Mouse (Mus musculus) myocyte (in vitro differentiated cells): Measurements from ENCODE around the gene Col4a4. TPM values are rescaled to one million over a fixed set of nuclear protein-coding genes. Genes with fewer than 3 reads are reported as not detected.

Experiments
- H3K27me3 ChIP-seq: one replicate; pipeline ENCODE4 v1.6.1; 2011; ENCODE audit not compliant: control insufficient read depth, insufficient read depth, insufficient read length
- H3K36me3 ChIP-seq: one replicate; pipeline ENCODE4 v1.6.1; 2011; ENCODE audit not compliant: control insufficient read depth, insufficient read depth
- H3K4me2 ChIP-seq: one replicate; pipeline ENCODE4 v1.6.1; 2011; ENCODE audit warnings: low read depth, control low read depth
- H3K4me3 ChIP-seq: one replicate; pipeline ENCODE4 v1.5.1; 2011; ENCODE audit warnings: mild to moderate bottlenecking, control low read depth, moderate library complexity
- H3K79me2 ChIP-seq: one replicate; pipeline ENCODE4 v1.6.1; 2011; ENCODE audit not compliant: control insufficient read depth, insufficient read depth
- H3ac ChIP-seq: one replicate; pipeline ENCODE4 v1.6.1; 2011; ENCODE audit not compliant: control insufficient read depth, insufficient read length
- CEBPB ChIP-seq: IDR thresholded peaks from 2 replicates; pipeline ENCODE4 v1.6.1; 2011; ENCODE audit warnings: mild to moderate bottlenecking, moderate library complexity; ENCODE audit not compliant: poor library complexity, insufficient read depth, severe bottlenecking
- E2F4 ChIP-seq: IDR thresholded peaks from one replicate; pipeline ENCODE4 v1.6.1; 2011; ENCODE audit warnings: mild to moderate bottlenecking, control low read depth, moderate library complexity; ENCODE audit not compliant: insufficient read depth
- MAX ChIP-seq: IDR thresholded peaks from one replicate; pipeline ENCODE4 v1.6.1; 2011; ENCODE audit warnings: low read depth, mild to moderate bottlenecking, control low read depth
- MYOD1 ChIP-seq, 3 experiments: IDR thresholded peaks; one replicate each; pipeline ENCODE4 v1.6.1; 2011; ENCODE audit warnings: control low read depth in 2 of 3, low read depth in 2 of 3, mild to moderate bottlenecking in 2 of 3, moderate library complexity in 1 of 3; ENCODE audit not compliant: insufficient read length in 2 of 3, control insufficient read depth in 1 of 3
- MYOG ChIP-seq, 3 experiments: IDR thresholded peaks; one replicate each; pipeline ENCODE4 v1.6.1; 2011; ENCODE audit warnings: control low read depth in 2 of 3, low read depth in 2 of 3, mild to moderate bottlenecking in 2 of 3; ENCODE audit not compliant: insufficient read length in 2 of 3, control insufficient read depth in 1 of 3, insufficient read depth in 1 of 3
- POLR2A ChIP-seq: IDR thresholded peaks from one replicate; pipeline ENCODE4 v1.6.1; 2011; ENCODE audit warnings: low read depth, mild to moderate bottlenecking, control low read depth, moderate library complexity; ENCODE audit not compliant: insufficient read length
- POLR2AphosphoS2 ChIP-seq: IDR thresholded peaks from one replicate; pipeline ENCODE4 v1.6.1; 2011; ENCODE audit warnings: low read depth, control low read depth; ENCODE audit not compliant: insufficient read length
- REST ChIP-seq: IDR thresholded peaks from one replicate; pipeline ENCODE4 v1.6.1; 2011; ENCODE audit warnings: mild to moderate bottlenecking, control low read depth, moderate library complexity; ENCODE audit not compliant: insufficient read depth, insufficient read length
- SRF ChIP-seq: IDR thresholded peaks from one replicate; pipeline ENCODE4 v1.6.1; 2011; ENCODE audit warnings: low read depth; ENCODE audit not compliant: control insufficient read depth, insufficient read length
- TCF12 ChIP-seq: IDR thresholded peaks from one replicate; pipeline ENCODE4 v1.6.1; 2011; ENCODE audit warnings: mild to moderate bottlenecking, control low read depth; ENCODE audit not compliant: poor library complexity, insufficient read depth, severe bottlenecking
- TCF3 ChIP-seq: IDR thresholded peaks from one replicate; pipeline ENCODE4 v1.6.1; 2011; ENCODE audit warnings: low read depth, control low read depth; ENCODE audit not compliant: insufficient read length
- USF1 ChIP-seq: IDR thresholded peaks from one replicate; pipeline ENCODE4 v1.6.1; 2011; ENCODE audit warnings: low read depth, mild to moderate bottlenecking, control low read depth, moderate library complexity
- polyA plus RNA-seq: library from polyadenylated mRNA; unstranded; fragments of >200 nt; fragmentation: generic; extraction: Trizol; gene quantifications from one replicate; pipeline ENCODE4 v1.2.1, GENCODE M21; 2012; ENCODE audit warnings: missing spikeins

Col4a4 gene
- polyA plus RNA-seq, 1 experiment: 0.19 TPM

DNA sequence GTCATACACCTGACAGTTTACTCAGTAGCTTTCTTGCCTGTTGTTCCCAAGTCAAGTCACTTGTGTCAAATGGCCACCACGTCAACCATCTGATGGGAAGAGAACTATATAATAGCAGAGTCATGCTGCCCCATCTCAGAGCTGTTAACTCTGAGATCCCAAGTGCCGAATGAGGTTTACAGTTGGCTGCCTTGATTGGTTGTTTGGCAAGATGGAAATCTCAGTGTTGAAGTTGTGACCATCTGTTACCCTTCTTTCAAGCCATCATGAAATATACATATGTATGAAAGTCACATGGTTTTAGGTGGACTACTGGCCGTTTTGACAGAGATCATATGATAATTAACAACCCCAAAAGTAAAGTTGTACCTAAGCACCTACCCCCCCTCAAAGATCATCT is 149.4 kb downstream of the Col4a4 start:
- no peaks in the 10 kb centered on the region for H3K27me3 ChIP-seq
- peaks cover 5% of the 10 kb centered on the region for H3K36me3 ChIP-seq
- H3K4me2 ChIP-seq: no peak overlapping the region
- no peaks in the 10 kb centered on the region for H3K79me2 ChIP-seq
- no peak for TF ChIP-seq USF1
- TF ChIP-seq CEBPB: no peak
- no peak for TF ChIP-seq REST
- TF ChIP-seq MAX: no peak
- TF ChIP-seq SRF: no peak
- TF ChIP-seq TCF12: no peak
- no peak for TF ChIP-seq TCF3
- H3ac ChIP-seq: no peak overlapping the region
- no peak overlapping the region for H3K4me3 ChIP-seq

GRCm38 (mm10) chr1:82433649-82434005 is 153.0 kb downstream of the Col4a4 start:
- Histone ChIP-seq H3ac (no peak overlapping the region), H3K4me2 (no peak overlapping the region), H3K36me3 (peaks cover 3% of the 10 kb centered on the region), H3K4me3 (no peak overlapping the region), H3K79me2 (no peaks in the 10 kb centered on the region), H3K27me3 (no peaks in the 10 kb centered on the region)
- TF ChIP-seq TCF12: no peak
- TF ChIP-seq SRF: no peak
- no peak for TF ChIP-seq POLR2AphosphoS2
- no peak for TF ChIP-seq MYOG (IDR thresholded peaks at IDR 0.05; ENCODE audit: control insufficient read depth in 1 of 3, insufficient read depth in 1 of 3, insufficient read length in 2 of 3, low read depth in 2 of 3)
- TF ChIP-seq REST: no peak

GRCm38 (mm10) chr1:82432919-82433648 is 153.6 kb downstream of the Col4a4 start:
- Histone ChIP-seq H3ac (no peak overlapping the region), H3K27me3 (no peaks in the 10 kb centered on the region), H3K4me3 (no peak overlapping the region), H3K36me3 (no peaks in the 10 kb centered on the region), H3K4me2 (no peak overlapping the region), H3K79me2 (no peaks in the 10 kb centered on the region)
- TF ChIP-seq TCF12 (no peak), POLR2A (no peak), E2F4 (no peak), POLR2AphosphoS2 (no peak), CEBPB (no peak), MAX (no peak), USF1 (no peak), TCF3 (no peak), MYOD1 (IDR thresholded peaks at IDR 0.05; ENCODE audit: control insufficient read depth in 1 of 3, insufficient read length in 2 of 3, low read depth in 2 of 3) (no peak), SRF (no peak), MYOG (IDR thresholded peaks at IDR 0.05; ENCODE audit: control insufficient read depth in 1 of 3, insufficient read depth in 1 of 3, insufficient read length in 2 of 3, low read depth in 2 of 3) (no peak), REST (no peak)

DNA sequence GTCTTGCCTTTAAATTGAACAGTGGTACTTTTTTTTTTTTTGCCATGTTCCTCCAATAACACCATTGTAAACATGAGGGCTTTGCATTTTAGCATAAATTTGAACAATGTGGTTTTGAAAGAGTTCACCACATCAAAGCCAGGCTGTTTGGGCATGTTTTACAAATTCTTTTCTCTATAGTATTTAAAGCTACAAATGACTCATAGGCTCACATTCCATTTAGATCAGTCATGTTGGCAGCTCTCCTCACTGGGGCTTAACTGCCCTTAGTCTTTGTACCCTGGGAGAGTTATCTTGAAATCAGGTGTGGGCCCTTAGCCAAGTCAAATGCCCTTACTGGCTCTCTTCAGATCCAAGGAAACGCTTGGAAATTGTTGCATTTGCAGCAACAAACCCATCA is 157.6 kb downstream of the Col4a4 start:
- no peaks in the 10 kb centered on the region for H3K79me2 ChIP-seq
- peak overlapping the region; percentile 20 for H3K4me2 ChIP-seq
- H3K36me3 ChIP-seq: no peaks in the 10 kb centered on the region
- no peak overlapping the region for H3ac ChIP-seq
- TF ChIP-seq CEBPB (0 out of 2 replicates have a peak, but pooled peaks have one; percentile 24), POLR2AphosphoS2 (no peak)
- H3K27me3 ChIP-seq: no peaks in the 10 kb centered on the region
- H3K4me3 ChIP-seq: no peak overlapping the region

- no peak overlapping the region for H3K4me2 ChIP-seq
- no peak overlapping the region for H3ac ChIP-seq
- H3K36me3 ChIP-seq: no peaks in the 10 kb centered on the region
- H3K79me2 ChIP-seq: no peaks in the 10 kb centered on the region
- H3K27me3 ChIP-seq: no peaks in the 10 kb centered on the region
- TF ChIP-seq SRF (no peak), REST (no peak), TCF12 (no peak), POLR2A (no peak), POLR2AphosphoS2 (no peak), TCF3 (no peak), MYOG (IDR thresholded peaks at IDR 0.05; ENCODE audit: control insufficient read depth in 1 of 3, insufficient read depth in 1 of 3, insufficient read length in 2 of 3, low read depth in 2 of 3) (no peak), E2F4 (no peak), MAX (no peak), MYOD1 (IDR thresholded peaks at IDR 0.05; ENCODE audit: control insufficient read depth in 1 of 3, insufficient read length in 2 of 3, low read depth in 2 of 3) (no peak), CEBPB (no peak), USF1 (no peak)
- no peak overlapping the region for H3K4me3 ChIP-seq
These were observed 158.9 kb downstream of the Col4a4 start for GRCm38 (mm10) chr1:82427729-82428128.
